Mouse (Mus musculus) bone marrow macrophage, adult 2 months (primary cell): Measurements from ENCODE around the gene Stam2. TPM values are rescaled to one million over a fixed set of nuclear protein-coding genes. Genes with fewer than 3 reads are reported as not detected.

ENCODE experiments used
- H3K27ac ChIP-seq: 2 replicates; pipeline ENCODE4 v1.5.1; 2012; ENCODE audit warnings: low read depth, low read length; ENCODE audit not compliant: insufficient read depth
- H3K4me1 ChIP-seq: 2 replicates; pipeline ENCODE4 v1.6.1; 2012; ENCODE audit warnings: low read length; ENCODE audit not compliant: control insufficient read depth, insufficient read depth
- H3K4me3 ChIP-seq: 2 replicates; pipeline ENCODE4 v1.5.1; 2012; ENCODE audit warnings: mild to moderate bottlenecking, low read length, moderate library complexity; ENCODE audit not compliant: insufficient read depth
- CTCF ChIP-seq: IDR thresholded peaks from 2 replicates; pipeline ENCODE4 v1.5.1; 2012; ENCODE audit warnings: low read depth, mild to moderate bottlenecking, low read length, moderate library complexity
- POLR2A ChIP-seq: IDR thresholded peaks from 2 replicates; pipeline ENCODE4 v1.6.1; 2012; ENCODE audit warnings: mild to moderate bottlenecking, low read depth, low read length, borderline replicate concordance
- polyA plus RNA-seq: library from polyadenylated mRNA; stranded (reverse); fragments of >200 nt; gene quantifications from 2 replicates; pipeline ENCODE4 v1.2.4, GENCODE M21; 2012; ENCODE audit not compliant: missing spikeins, insufficient read depth, insufficient read length

The Stam2 gene
- polyA plus RNA-seq, 1 experiment, result 22.5 TPM

DNA sequence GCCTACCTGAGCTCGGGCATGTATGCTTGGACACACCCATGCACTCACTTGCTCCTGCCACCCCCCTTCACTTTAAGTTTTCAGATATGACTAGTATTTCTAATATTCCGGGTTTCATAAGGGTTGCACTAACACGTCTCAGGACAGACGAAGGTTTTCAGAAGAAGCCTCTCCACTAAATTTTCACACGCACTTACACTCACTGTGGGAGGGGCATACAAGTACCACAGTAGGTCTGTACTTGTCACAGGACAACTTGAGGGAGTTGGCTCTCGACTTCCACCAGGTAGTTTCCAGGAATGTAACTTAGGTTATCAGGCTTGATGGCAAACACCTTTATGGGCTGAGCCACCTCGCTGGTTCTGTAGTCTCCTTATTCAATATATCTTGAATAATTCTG lies 8.4 kb downstream of the Stam2 start:
- H3K4me1 ChIP-seq, result peaks cover 23% of the 10 kb centered on the region
- no peak overlapping the region for H3K27ac ChIP-seq
- TF ChIP-seq CTCF, result no peak
- TF ChIP-seq POLR2A, result no peak
- H3K4me3 ChIP-seq, result no peak overlapping the region

DNA sequence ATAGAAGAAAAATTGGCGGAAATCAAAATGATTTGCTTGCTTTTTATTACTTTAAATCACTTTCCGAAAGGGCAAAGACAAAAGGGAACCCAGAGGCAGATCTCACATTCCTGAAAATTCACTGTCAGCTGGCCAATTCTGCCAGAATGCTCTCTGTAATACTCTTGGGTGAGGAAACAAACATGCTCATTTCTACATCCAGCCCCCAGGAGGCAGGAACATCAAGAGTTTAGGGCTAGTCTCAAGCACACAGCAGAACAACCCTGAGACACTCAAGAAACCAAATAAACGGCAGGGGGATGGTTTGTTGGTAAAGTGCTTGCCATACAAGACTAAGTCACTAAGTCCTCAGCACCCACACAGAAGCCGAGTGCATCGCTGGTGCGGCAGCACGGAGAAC lies 9.5 kb downstream of the Stam2 start:
- H3K27ac ChIP-seq, result no peak overlapping the region
- peaks cover 23% of the 10 kb centered on the region for H3K4me1 ChIP-seq
- no peak for TF ChIP-seq CTCF
- TF ChIP-seq POLR2A, result no peak

GRCm38 (mm10) chr2:52732001-52732400 lies 10.1 kb downstream of the Stam2 start:
- TF ChIP-seq CTCF (no peak), POLR2A (no peak)
- Histone ChIP-seq H3K4me3 (no peak overlapping the region), H3K4me1 (peaks cover 23% of the 10 kb centered on the region), H3K27ac (no peak overlapping the region)

More for the DNA sequence above, 9.5 kb downstream of the Stam2 start:
- H3K4me3 ChIP-seq, result no peak overlapping the region

- Histone ChIP-seq H3K27ac (no peak overlapping the region), H3K4me3 (no peak overlapping the region), H3K4me1 (peaks cover 21% of the 10 kb centered on the region)
- no peak for TF ChIP-seq CTCF
- no peak for TF ChIP-seq POLR2A
These were observed 11.2 kb downstream of the Stam2 start for GRCm38 (mm10) chr2:52730891-52731290.

DNA sequence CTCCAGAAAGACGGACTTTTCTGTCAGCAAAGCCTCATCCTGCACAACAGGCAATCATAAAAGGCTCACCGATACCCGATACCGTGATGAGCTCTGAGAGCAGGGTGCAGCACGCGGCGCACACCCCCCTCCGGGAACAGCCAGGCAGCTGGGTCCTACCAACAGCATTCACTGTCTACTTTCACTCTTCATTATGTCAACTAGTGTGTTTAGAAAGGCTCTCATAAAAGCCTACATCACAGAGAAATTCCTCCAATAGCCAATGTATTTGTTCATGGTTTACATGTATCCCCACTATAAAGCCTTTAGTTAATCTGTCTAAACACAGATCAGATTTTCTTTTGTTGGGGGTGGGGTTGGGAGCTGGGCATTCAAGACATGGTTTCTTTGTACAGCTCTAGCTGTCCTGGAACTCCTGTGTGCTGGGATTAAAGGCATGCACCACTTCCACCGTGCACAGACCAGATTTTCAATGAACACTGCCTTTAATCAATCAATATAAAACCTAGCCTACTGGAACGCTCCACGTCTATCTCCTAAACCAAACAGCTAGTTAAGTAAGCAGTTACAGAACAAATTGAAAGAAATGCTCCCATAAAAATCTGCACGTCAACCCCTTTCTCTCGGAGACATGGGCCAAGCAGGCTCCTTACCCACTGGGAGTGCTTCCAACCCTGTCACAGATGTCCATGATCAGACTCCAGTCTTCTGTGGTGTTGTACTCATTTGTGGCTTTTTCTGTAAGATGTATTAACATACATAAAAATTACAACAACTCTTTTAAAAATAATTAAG lies 21.7 kb downstream of the Stam2 start:
- H3K27ac ChIP-seq, result no peak overlapping the region
- peaks cover under 1% of the 10 kb centered on the region; the same call in 1 of the 2 replicates for H3K4me1 ChIP-seq
- H3K4me3 ChIP-seq, result no peak overlapping the region
- TF ChIP-seq POLR2A (no peak), CTCF (no peak)

DNA sequence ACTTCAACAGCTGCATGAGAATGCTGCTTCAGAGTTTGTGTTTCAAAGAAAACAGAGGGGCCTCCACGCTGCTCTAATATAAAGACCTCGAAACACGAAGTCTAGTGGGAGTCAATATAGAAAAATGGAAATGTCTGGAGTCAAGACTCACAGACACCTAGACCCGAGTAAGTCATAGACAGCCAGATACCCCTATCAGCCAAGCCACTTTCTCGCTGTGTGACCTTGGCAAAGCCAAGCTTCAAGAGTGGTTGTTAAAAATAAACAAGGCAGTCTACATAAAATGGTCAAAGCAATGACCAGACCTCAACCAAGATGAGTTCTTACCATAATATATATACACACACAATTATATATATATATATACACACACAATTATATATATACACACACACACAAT lies 25.0 kb downstream of the Stam2 start:
- Histone ChIP-seq H3K4me3 (no peak overlapping the region), H3K27ac (no peak overlapping the region), H3K4me1 (no peaks in the 10 kb centered on the region)
- TF ChIP-seq POLR2A (no peak), CTCF (no peak)

DNA sequence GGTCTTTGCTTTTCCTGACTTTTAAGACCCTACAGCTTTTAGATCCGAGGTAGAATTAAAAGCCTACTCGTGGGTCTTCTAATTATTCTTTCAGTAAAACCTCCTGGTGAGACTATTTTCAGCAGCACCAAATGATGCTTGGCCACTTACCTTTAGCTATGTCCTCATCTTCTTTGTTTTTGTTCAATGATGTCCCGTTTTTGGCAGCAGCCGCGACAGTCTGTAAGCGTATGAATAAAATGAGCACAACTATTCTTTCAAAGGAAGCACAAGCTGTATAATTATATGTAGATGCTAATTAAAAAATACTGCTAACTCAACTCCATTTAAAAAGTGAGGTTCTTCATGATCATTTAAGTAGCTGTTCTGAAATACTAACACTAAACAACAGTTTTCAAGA lies 26.5 kb downstream of the Stam2 start:
- no peak overlapping the region for H3K4me3 ChIP-seq
- no peak overlapping the region for H3K27ac ChIP-seq
- H3K4me1 ChIP-seq, result no peaks in the 10 kb centered on the region
- TF ChIP-seq CTCF (no peak), POLR2A (no peak)

GRCm38 (mm10) chr2:52714111-52714510 lies 28.0 kb downstream of the Stam2 start:
- Histone ChIP-seq H3K27ac (no peak overlapping the region), H3K4me3 (no peak overlapping the region), H3K4me1 (no peaks in the 10 kb centered on the region)
- TF ChIP-seq POLR2A, result no peak
- TF ChIP-seq CTCF, result no peak

- no peak for TF ChIP-seq CTCF
- no peak for TF ChIP-seq POLR2A
- Histone ChIP-seq H3K4me3 (no peak overlapping the region), H3K4me1 (no peaks in the 10 kb centered on the region), H3K27ac (no peak overlapping the region)
These were observed 31.3 kb downstream of the Stam2 start for GRCm38 (mm10) chr2:52710804-52711203.

DNA sequence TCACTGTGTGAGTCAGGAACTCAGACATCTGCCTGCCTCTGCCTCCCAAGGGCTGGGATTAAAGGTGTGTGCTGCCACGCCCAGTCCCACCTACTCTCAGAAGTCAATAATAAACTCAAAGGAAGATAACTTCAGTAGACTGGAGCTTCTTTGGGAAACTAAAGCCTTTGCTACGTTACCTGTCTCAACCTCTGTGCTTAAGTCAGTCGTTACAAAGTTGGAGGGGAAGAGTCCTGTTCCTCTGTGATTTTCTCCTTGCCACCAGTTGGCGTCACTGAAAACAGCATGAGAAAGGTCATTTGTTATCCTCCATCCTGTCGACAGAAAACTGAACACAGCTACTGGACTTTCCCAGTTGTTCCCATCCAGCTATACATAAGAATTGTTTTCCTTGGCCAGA lies 32.7 kb downstream of the Stam2 start:
- no peaks in the 10 kb centered on the region for H3K4me1 ChIP-seq
- no peak overlapping the region for H3K27ac ChIP-seq
- no peak overlapping the region for H3K4me3 ChIP-seq
- TF ChIP-seq CTCF (no peak), POLR2A (no peak)
